Mouse (Mus musculus): Measurements from ENCODE around the gene Itpka.

Itpka gene

GRCm38 (mm10) chr2:119757601-119758100 is 15.5 kb downstream of the Itpka start:
- no peak for DNase-seq (ENCODE audit: low spot score in 2 of 2)

GRCm38 (mm10) chr2:119758101-119758843 is 16.1 kb downstream of the Itpka start:
- DNase-seq (ENCODE audit: low spot score in 2 of 2) = no peak

GRCm38 (mm10) chr2:119758844-119759835 is 17.0 kb downstream of the Itpka start:
- DNase-seq (ENCODE audit: low spot score in 2 of 2) = no peak

GRCm38 (mm10) chr2:119760251-119760650 is 18.1 kb downstream of the Itpka start, which contains the start of gene Ltk:
Gene Ltk (minus strand): TSS chr2:119760431.
- DNase-seq (ENCODE audit: low spot score in 2 of 2) = no peak

GRCm38 (mm10) chr2:119762276-119762675 is 20.1 kb downstream of the Itpka start:
- no peak for DNase-seq (ENCODE audit: low spot score in 2 of 2)

GRCm38 (mm10) chr2:119763924-119764323 is 21.8 kb downstream of the Itpka start:
- DNase-seq (ENCODE audit: low spot score in 2 of 2) = no peak

- no peak for DNase-seq (ENCODE audit: low spot score in 2 of 2)
Measured at GRCm38 (mm10) chr2:119767246-119767645, 25.1 kb downstream of the Itpka start.

- DNase-seq (ENCODE audit: low spot score in 2 of 2) = peak; percentile 87
Measured at GRCm38 (mm10) chr2:119787206-119787883, 45.2 kb downstream of the Itpka start, which contains the start of gene Rpap1. Gene Rpap1 (minus strand): TSS chr2:119787537.

- DNase-seq (ENCODE audit: low spot score in 2 of 2) = no peak
Measured at GRCm38 (mm10) chr2:119789996-119790395, 47.9 kb downstream of the Itpka start.

- peak; percentile 61 to 62 for DNase-seq (ENCODE audit: low spot score in 2 of 2)
Measured at GRCm38 (mm10) chr2:119797279-119797783, 55.2 kb downstream of the Itpka start, which contains the start of gene Tyro3. Gene Tyro3 (plus strand): TSS chr2:119797733.

GRCm38 (mm10) chr2:119798246-119798927 is 56.2 kb downstream of the Itpka start:
- peak in 1 of 2 experiments; percentile 56 for DNase-seq (ENCODE audit: low spot score in 2 of 2)

- DNase-seq (ENCODE audit: low spot score in 2 of 2) = peak in 1 of 2 experiments; percentile 54
Measured at GRCm38 (mm10) chr2:119799181-119799960, 57.2 kb downstream of the Itpka start.

- DNase-seq (ENCODE audit: low spot score in 2 of 2) = peak in 1 of 2 experiments; percentile 30
Measured at GRCm38 (mm10) chr2:119799961-119800550, 57.9 kb downstream of the Itpka start.

Measured in right cerebral cortex, adult 2 months (tissue).